Mouse (Mus musculus): Measurements from ENCODE around the gene Tbc1d10c.

GRCm38 (mm10) chr19:4191528-4192250 is 605 bp upstream of the Tbc1d10c start, which contains the start of gene Ppp1ca:
- TF ChIP-seq CTCF (IDR thresholded peaks at IDR 0.05; ENCODE audit: extremely low read depth, insufficient read length, insufficient replicate concordance, low read depth, low read length) (peak; percentile 52; the same call in 1 of the 2 replicates), POLR2A (IDR thresholded peaks at IDR 0.05; ENCODE audit: low read depth, low read length) (peak; percentile 86)
